Mouse (Mus musculus) urinary bladder, postnatal 4 days (tissue): Measurements from ENCODE around the gene Ptpa.

Source experiments
- DNase-seq, 2 experiments: peaks; one replicate each; pipeline ENCODE4 v3.0.0; 2021 to 2022; ENCODE audit warnings: low spot score in 2 of 2

Ptpa gene

DNA sequence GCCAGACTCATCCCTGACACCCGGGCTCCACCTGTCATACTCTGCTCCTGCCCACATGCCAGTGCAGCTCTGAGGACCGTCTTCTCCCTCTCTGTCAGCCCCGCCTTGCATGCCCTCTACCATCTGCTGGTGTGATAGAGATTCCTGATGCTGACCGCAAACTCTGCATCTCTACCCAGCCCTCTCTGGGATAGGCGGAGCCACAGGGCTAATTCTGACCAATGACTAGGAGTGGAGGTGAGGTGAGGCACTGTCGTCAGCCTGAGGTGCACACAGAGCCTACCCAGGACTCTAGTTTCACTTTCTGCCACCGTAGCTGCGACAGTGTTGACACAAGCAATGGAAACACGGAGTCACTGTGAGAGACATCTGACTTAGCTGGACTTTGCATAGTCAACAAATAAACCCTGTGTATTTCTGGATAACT is 48.1 kb downstream of the Ptpa start:
- peak in 1 of 2 experiments; percentile 58 for DNase-seq

DNA sequence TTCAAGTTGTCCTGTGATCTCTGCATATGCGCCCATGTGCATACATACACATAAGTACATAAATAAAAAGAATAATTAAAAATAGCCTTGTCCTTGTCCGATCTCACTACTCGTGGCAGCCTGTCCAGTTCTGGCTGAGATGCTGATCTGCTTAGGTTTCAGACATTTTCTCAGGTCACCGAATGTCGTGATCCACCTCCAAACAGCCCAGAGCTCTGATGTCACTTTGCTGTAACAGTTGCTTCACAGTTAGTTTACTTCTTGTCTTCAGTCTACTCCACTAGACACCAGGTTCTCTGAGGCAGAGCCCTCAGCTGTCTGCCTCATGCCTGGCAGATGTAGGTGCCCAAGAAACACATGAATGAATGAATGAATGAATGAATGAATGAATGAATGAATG is 48.6 kb downstream of the Ptpa start:
- no peak for DNase-seq

DNA sequence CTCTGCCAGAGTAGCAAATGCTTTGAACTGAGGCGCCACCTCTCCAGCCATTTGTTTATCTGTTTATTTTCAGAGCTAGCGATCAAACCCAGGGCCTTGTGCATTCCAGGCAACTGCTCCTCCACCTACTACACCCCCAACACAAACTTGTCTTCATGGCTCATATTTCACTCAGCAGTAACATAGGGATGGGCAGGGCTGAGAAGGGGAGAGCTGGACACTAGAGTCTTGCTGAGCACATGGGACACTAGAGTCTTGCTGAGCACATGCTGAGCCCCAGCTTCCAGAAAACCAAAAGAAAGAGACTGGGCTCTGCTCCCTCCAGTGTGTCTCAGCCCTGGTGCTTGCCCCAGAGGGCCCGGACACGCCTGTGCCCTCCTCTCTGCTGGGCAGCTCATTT is 50.9 kb downstream of the Ptpa start:
- DNase-seq = no peak

DNA sequence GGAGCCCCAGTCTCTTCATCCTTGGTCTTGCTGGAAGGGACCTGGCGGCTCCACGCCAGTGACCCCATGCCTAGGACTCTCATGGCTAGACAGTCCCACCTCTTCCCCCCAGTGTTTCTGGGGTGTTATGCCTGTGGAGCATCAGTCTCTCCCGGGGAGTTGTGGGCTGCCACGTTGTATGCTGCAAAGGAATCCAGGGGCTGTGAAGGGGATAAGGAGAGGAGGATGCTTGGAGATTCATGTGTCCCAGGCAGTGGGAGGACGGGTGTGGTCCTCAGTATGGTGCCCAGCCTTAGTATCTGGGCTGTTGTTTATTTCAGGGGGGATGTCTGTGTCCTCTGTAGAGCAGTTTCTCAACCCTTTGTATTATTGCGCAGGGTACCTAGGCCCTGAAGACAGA is 53.2 kb downstream of the Ptpa start:
- no peak for DNase-seq

DNA sequence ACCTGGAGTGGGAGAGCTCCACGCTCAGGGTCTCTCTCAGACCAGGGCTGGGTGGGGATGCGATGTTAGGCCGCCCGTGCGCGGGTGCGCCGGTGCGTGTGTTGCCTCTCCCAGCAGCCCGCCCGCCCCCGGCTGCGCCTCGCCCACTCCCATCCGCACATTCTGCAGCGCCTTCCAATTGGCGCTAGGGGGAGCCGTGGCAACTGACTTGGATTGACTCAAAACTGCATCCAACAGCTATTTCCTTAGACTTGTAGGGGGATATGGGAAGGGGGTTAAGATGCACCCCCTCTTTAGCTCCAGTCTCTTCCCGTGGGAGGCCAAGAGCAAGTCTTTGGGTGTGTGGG is 53.9 kb downstream of the Ptpa start:
- DNase-seq = peak; percentile 76 to 84

DNA sequence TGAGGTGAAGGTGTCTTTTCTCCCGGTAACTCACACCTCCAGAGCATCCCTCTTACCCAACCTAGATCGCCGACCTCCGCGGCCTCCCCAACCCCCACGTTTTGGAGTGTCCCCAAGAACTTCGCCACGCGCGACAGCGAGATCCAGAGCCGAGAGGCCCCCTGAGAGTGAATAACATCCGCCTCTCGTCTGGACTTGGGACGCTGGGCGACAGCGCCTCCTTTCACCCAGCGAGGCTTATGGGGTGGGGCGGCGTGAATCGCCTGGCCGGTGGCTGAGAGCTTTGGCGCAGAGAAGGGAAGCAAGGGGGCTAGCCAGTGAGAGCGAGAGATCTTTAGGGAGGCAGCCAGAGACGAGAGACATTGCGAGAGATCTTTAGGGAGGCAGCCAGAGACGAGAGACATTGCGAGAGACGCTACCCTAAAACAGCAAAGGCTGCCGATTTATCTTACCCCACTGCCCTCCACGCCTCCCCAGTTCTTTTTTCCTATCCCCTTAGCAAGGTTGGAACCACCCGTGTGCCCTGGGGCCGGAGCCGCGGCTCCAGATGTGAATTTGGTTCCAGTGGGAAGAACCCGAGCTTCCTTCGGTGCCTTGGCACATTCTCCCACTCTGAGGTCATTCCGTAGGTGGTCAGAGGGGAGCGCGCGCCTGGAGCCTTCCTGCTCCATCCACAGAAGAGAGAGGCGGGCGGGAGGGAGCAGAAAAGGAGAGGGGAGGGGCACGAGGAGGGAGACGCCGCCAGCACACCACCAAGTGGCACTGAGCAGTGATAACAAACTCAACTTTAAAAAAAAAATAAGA is 54.5 kb downstream of the Ptpa start:
- peak; percentile 74 to 80 for DNase-seq

DNA sequence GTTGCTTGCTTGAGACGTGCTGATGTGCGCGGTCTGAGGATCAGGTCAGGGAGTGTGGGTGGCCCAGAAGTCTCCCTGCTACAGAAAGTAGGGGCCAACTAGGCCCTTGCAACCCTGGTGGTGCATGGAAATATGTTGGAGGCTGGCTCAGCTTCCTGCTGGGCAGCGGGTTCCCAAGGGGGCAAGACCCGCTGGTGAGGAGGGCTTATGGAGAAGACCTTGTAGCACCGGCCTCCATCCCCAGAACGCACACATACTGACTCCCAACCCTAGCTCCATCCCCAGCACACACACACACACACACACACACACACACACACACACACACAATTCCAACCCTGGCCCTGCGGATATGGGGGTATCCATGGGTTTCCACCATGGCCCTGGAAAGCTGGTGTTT is 55.2 kb downstream of the Ptpa start:
- DNase-seq = no peak

DNA sequence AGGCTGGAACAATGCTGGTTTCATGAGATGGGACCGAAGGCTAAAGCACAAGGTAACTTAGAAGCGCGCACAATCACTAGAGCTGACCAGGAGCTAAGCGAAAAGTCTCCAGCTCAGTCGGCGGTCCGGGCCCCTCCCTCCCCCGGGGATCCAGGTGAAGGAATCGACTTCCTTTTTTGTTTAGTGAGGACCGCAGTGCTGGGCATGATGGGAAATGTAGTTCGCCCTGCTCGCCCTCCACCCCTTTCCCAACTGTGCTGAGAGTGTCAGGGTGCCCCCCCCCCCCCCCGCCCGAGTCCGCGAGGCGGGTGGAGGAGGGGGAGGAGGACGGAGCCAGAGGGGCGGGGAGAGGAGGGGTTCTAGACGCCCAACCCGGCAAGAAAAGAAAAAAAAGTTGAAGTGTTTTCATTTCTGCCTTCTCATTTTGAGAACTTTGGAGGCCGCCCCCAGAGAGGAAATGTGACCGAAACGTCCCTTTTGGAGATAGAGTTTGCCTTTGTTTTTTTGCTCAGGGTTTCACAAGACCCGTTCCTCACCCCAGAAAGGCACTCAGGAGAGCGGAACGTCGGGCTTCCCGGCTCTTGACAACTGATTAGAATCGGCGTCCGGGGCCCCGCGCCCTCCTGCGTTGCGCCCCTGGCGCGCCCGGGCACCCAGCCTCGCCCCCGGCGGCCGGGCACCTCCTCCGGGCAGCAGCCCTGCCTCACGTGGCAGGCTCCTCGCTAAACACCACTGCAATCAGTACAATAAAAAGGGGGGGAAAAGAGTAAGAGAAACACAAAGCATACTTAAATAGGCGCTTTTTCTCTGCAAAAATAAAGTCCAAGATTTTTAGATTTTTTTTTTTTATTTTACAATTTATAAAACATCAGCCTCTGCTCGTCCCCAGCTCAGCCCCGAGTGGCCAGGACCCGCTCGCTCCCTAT is 56.2 kb downstream of the Ptpa start:
- DNase-seq = peak; percentile 83 to 84

DNA sequence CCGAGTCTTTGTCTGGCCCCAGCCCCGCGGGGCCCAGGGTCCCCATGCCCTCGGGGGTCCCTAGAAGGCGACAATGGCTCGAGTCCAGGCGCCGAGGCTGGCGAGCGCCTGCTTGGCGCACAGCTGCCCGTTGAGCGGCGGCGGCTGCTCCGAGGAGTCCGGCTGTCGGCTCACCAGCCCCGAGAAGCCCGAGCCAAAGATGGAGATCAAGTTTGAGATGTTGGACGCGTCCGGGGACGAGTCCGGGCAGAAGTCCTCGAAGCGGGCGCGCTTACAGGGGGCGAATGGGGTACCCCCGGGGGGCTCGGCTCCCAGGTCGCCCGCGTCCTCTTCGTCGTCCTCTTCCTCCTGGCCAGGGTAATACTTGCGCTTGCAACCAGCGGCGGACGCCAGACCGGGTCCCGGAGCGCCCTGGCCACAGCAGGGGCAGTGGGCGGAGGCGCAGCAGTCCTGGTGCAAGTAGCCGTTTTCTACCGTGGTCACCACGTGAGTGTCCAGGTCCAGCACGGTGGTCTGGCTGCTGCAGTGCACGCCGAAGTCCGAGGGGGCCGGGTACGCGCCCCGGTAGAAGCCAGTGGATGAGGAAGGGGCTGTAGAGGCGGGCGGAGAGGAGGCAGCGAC is 57.0 kb downstream of the Ptpa start:
- DNase-seq = peak; percentile 52 to 63

DNA sequence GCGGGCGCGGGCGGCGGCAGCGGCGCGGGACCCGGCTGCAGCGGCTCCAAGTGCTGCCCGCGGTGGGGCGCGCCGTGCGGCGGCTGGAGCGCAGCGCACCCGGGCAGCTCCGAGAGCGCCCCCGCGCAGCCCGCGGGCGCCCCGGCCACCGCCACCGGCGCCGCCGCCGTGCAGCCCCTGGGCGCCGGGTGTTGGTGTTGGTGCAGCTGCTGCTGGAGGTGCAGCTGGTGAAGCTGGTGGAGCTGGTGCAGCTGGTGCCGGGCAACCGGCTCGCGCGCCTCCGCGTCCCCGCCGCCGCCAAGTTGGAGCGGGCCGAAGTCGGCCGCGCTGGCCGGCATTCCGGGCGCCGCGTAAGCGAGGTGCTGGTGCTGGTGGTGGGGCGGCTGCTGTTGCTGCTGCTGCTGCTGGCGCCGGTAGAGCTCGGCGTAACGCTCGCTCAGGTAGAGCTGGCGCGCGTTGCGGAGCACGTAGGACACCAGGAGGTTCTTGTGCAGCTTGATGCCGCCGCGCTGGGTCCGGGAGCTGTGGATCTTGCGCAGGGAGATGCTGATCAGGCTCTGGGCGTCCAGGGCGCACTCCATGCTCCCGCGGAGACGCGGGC is 57.7 kb downstream of the Ptpa start:
- DNase-seq = peak; percentile 65

DNA sequence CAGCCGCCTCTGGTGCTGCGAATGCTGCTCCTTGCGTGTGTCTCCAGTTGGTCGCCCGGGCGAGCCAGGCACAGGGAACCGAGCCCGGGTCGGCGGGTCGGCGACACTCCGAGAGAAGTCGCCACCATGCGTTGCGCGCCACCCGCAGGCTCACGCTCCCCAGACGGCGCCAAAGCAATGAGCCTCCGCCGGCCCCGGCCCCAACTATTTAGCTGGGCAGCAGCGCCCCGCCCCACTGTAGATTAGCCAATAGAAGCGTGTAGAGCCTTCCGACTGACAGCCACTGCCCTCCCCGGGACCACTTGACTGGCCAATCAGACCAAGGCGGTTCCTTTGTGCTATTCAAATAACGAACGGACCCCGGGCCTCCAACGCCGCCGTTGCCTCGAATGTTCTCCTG is 58.2 kb downstream of the Ptpa start, which contains the start of gene Ier5l:
Ier5l (minus strand) TSS at position 181 of the 400 bp plus-strand sequence.
- DNase-seq = peak; percentile 95 to 96

DNA sequence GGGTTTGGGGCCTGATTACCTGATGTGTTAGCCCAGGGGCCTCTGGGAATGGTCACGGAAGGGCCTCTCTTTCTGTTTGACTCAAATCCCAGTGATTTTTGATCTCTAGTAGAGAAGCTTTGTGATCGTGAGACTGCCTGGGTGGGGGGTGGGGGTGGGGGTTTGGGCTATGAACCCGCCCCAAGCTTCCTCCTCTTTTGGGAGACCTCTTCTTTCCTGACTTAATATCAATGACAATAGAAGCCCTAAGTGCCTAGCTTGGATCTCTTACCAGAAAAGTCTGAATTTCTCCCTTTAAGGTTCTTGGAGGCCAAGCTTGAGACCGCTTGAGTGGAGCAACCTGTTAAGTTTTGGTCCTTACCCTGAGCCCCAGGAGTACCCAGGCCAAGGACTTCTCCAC is 58.9 kb downstream of the Ptpa start:
- DNase-seq = no peak

DNA sequence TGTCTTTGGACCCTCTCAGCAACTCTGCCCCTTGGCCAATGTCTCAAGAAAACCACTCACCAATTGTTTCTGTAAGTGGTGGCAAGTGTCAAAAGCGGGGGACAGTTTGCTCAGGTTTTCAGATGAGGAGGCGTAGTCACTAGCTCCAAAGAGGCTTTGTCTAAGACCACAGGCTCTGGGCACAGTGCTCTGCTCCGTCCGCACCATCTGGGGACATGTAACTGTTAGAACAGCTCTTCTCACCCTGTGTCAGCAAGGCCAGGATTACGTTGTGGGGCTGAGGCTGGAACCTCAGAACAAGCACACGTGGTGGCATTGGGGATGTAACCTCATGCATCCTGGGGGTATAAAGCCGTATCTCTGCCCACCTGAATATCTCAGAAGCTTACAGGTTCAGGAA is 59.6 kb downstream of the Ptpa start:
- DNase-seq = no peak

DNA sequence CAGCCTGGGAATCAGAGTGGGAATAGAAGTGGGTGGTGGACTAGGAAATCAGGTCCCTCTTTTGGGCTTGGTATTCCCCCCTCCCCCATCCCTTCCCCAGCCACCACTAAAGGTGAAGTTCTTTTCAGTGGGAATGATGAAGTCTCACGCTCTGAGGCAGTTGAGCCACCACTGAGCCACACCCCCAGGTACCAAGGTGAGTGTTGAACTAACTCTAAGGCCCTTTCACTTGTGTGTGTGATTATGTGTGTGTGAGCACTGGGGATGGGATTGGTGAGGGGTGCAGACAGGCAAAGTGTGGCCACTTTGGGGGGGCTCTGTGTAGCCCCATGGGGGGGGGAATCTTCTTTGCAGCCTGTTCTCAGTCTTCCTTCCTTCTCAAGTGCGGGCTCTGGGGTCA is 60.4 kb downstream of the Ptpa start:
- DNase-seq = no peak

DNA sequence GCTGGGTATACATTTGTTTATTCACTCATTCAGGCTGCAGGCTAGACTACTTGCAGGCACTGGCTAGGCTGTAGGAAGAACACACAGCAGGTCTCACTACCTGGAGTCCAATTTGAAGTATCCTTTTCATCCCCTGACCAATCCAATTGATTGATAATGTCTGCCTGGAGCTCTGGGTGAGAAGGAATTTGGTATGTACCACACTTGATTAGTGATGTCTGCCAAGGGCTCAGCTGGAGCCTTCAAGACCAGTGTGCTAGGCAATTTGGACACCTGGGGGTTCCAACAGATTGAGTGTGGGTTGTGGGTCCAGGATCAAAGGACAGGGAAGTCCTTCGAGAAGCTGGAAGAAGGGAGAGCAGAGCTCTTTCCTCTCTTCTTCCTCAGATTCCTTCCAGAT is 62.7 kb downstream of the Ptpa start:
- DNase-seq = no peak

DNA sequence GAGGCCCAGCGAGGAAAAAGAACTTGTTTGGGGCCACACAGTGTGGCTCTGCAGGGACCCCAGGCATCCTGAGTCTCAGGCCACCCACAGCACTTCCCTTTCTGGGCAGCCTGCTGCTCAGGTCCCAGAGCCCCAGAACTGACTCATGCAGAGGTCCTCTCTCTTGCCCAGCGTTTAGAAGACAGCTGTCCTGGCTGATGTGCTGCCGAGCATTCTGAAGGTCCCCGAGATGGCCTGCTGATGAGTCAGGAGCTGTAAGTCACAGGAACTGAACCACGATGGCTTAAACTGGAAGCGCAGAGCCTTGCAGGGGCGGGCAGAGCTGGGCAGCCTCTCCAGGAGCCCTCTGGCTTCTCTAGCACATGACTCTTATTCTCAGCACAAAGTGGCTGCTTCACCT is 71.8 kb downstream of the Ptpa start:
- no peak for DNase-seq

DNA sequence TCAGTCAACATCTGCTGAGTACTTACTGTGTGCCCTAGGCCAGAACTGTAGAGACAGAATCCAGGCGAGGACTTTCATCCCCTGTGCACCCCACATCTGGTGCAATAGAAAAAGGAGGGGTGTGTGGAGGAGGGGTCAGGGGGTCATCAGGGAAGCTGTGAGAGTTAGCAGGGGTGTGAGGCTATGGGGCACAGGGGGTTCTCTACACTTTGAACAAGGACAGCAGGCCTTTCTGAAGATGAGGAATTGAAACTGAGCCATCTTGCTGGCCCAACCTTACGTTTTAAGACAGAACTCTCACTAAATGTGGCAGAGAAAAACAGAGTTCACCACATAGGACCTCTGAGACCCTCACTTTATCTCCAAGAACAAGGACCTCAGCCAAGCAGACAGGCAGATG is 74.5 kb downstream of the Ptpa start:
- no peak for DNase-seq

DNA sequence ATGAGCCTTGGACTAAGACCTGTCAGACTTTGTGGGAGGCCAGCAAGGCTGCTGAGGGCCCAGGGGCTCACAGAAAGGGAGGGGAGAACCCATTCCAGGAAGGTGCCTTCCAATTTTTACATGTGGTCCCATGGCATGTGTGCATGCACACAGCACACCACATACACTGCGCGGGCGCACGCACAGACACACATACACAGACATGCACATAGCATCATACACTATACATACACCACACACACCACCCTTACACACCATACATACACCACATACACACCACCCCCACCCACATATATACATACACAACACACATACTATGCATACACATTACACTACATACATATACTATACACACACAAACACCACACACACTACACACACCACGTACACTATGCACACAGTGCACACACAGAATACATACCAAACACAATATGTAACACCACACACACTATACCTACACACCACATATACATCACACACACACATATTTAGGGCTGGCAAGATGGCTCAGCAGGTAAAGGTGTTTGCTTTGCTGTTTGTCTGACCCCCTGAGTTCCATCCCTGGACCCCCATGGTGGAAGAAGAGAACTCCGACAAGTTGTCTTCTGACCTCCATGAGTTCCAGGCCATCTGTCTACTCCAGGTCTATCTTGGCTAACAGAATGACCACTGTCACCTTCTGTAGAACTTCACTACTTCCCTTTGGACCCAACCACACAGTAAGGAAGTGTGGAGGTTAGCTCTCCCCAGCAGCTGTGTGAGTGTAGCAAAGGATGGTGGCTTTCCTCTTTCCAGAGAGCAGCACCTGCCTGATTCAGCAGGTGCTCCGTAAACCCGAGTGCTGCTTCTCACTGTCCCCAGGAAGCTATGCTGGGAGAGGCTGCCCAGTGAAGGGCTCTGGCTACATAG is 79.4 kb downstream of the Ptpa start:
- no peak for DNase-seq

DNA sequence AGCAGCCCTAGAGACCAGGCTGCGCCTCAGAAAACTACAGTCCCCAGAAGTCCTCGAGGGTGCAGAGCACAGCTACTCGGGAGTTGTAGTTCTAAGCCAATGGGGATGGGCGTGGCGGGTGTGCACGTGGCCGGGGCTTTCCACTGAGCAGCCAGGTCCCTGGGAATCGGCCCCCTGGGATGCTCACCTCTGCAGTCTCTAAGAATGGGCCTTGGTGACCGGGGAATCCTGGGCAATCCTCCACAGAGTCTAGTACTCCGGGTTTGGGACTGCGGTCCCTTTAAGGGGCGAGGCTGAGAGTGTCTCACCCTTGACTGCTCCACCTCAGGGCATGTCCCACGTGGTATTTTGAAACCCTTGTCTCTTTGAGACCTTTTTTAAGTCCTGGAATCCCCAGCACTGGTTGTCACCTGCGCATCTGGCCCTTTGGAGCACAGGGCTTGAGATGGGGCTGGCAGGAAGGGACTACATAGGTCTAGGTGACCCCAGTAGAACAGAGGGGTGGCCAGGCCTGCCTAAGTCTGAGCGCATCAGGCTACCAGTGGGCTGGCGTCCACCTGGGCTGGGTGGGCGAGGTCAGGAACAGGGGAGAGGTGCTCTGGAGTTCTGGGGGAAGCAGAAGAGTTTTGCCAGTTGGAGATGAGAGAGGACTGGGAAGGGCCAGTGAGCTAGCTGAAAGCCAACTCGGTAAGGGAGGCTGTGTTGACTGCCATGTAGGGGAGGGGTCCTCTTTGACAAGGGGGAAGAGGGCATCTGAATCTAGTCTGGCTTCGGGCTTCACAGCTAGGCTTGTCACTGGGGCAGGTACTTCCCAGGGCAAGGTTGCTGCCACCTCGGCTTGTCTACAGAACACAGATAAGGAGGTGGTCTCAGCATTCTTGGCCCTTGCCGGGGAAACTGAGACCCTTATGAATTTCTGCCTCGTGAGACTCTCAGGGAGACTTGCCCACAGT is 80.3 kb downstream of the Ptpa start:
- DNase-seq = peak in 1 of 2 experiments; percentile 44
